In the genomic region with DNA sequence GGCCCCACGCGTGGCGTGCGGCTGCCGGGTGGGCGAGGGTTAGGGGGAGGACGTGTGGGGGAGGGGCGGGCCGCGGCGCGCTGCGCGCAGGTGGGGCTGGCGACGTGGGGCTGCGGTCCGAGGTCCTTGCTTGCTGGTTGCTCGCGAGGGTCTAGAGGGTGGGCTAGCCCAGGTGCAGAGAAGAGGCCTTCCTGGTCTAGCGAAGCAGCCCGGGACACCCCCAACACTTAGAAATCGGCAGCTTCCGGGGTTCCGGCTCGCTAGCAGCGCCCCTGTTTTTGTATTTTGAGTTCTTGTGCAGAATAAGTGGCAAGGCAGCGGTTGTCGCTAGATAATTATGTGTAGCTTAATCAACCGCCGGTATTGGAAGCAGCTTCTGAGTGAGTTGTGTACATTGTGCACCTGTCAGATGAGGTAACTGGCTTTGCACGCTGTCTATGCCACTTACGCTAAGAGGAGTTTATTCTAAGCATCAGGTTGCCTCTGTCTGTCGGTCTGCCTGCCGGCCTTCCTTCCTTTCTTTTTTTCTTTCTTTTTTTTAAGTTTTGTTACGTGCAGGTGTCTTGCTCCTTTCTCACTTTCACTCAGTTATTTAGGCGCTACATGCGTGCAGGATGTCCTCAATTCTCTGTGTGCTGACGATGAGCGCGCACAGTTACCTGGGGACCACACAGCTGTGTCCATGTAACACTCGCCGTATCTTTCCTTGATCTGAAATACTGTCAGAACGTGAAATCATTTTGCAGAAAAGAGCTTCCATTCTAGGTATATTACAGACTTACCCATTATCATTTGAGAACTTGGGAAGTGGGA, we compare ENCODE assay signal across 8 mouse cellular contexts. TPM values are rescaled to one million over a fixed set of nuclear protein-coding genes. Genes with fewer than 3 reads are reported as not detected.
DNase-seq lines count a peak whose midpoint lies in the region; ATAC-seq and TF ChIP-seq lines count a peak whose summit lies in the region.

No protein-coding gene starts in this region.

- H3K4me2 ChIP-seq in CH12.LX (ENCODE audit: insufficient read depth, low read depth, poor library complexity, severe bottlenecking): peak overlapping the region; percentile 88
- H3K4me2 ChIP-seq in embryonic facial prominence, embryonic 11.5 days (ENCODE audit: low read depth, low read length): peak overlapping the region; percentile 58

- peak; percentile 88 for ATAC-seq in embryonic facial prominence, embryonic 11.5 days (replicated peaks; ENCODE audit: insufficient number of reproducible peaks, low FRiP score, low TSS enrichment, low read depth)
- peak; percentile 22; the same call in 1 of the 2 replicates for ATAC-seq in megakaryocyte progenitor cell, adult 5-6 weeks (replicated peaks; ENCODE audit: poor library complexity)

- H3K27ac ChIP-seq in CH12.LX (ENCODE audit: insufficient read depth, low read depth): no peak overlapping the region
- 0 out of 2 replicates have a peak overlapping the region, but pooled peaks have one; percentile 9 for H3K27ac ChIP-seq in embryonic facial prominence, embryonic 11.5 days (replicated peaks; ENCODE audit: low read depth, low read length)

- peak overlapping the region; percentile 76 for H3K9ac ChIP-seq in CH12.LX (ENCODE audit: insufficient read depth, low read depth)
- peak overlapping the region; percentile 80 for H3K9ac ChIP-seq in embryonic facial prominence, embryonic 11.5 days (replicated peaks; ENCODE audit: low read length)

- in situ Hi-C loops in CH12.LX (cut with MboI; ENCODE audit: low pct_ligation_motif_present, low pct_unique_long_range_greater_than_20kb, low sequenced_read_pairs): no loop called here

- peaks cover 3 to 27% of the 10 kb centered on the region in 2 experiments for H3K4me1 ChIP-seq in CH12.LX (ENCODE audit: control insufficient read depth in 1 of 2, insufficient read depth in 2 of 2)
- no peaks in the 10 kb centered on the region for H3K4me1 ChIP-seq in embryonic facial prominence, embryonic 11.5 days (ENCODE audit: control insufficient read depth, insufficient read depth, low read length)

- TF ChIP-seq CTCF in CH12.LX (conservative IDR thresholded peaks at IDR 0.05 in 1 of 2, IDR thresholded peaks at IDR 0.05 in 1 of 2; ENCODE audit: low read depth in 2 of 2, low read length in 2 of 2): no peak

- H3K36me3 ChIP-seq in CH12.LX (replicated peaks in 1 of 2; ENCODE audit: control insufficient read depth in 1 of 2, insufficient read depth in 1 of 2, low read length in 1 of 2): peaks cover 16 to 32% of the 10 kb centered on the region in 2 experiments
- no peaks in the 10 kb centered on the region for H3K36me3 ChIP-seq in embryonic facial prominence, embryonic 11.5 days (replicated peaks; ENCODE audit: control insufficient read depth, insufficient read depth, low read depth, low read length)

- H3K9me3 ChIP-seq in CH12.LX (replicated peaks; ENCODE audit: low read length): no peaks in the 10 kb centered on the region
- H3K9me3 ChIP-seq in embryonic facial prominence, embryonic 11.5 days (replicated peaks; ENCODE audit: control insufficient read depth, low read length): no peaks in the 10 kb centered on the region

- 10% methylated on average over 42 of the region's 44 CpGs for WGBS in embryonic facial prominence, embryonic 11.5 days

- no peak for TF ChIP-seq EP300 in CH12.LX (IDR thresholded peaks at IDR 0.05; ENCODE audit: low read length)

- peaks cover 28% of the 10 kb centered on the region for H3K79me2 ChIP-seq in CH12.LX (replicated peaks; ENCODE audit: control insufficient read depth, extremely low read depth, insufficient read depth, poor library complexity, severe bottlenecking)

- DNase-seq in kidney, adult 9 months: peak; percentile 32
- DNase-seq in kidney, adult 8-10 months: no peak
- peak; percentile 20 for DNase-seq in CH12.LX (ENCODE audit: extremely low read depth)
- DNase-seq in embryonic facial prominence, embryonic 11.5 days (ENCODE audit: low spot score): no peak
- DNase-seq in induced T-regulatory cell, adult 2 months (ENCODE audit: low read depth): peak; percentile 71
- DNase-seq in urinary bladder, adult 2 months (ENCODE audit: low spot score): no peak
- no peak for DNase-seq in testis, postnatal 14 days (ENCODE audit: low spot score)

- peak overlapping the region; percentile 75 to 87 (median 83) for H3K4me3 ChIP-seq in CH12.LX (replicated peaks in 1 of 3; ENCODE audit: low read depth in 2 of 3, low read length in 2 of 3, poor library complexity in 1 of 3)
- peak overlapping the region; percentile 88 for H3K4me3 ChIP-seq in embryonic facial prominence, embryonic 11.5 days (ENCODE audit: low read depth, low read length)

- no peak for TF ChIP-seq POLR2A in CH12.LX (IDR thresholded peaks at IDR 0.05; ENCODE audit: low read depth, low read length)

- dilution Hi-C loops in CH12.LX (cut with MboI; ENCODE audit: extremely low pct_ligation_motif_present, extremely low pct_unique_long_range_greater_than_20kb, low sequenced_read_pairs): no loop called here

- H3K27me3 ChIP-seq in CH12.LX (replicated peaks): no peaks in the 10 kb centered on the region
- no peaks in the 10 kb centered on the region for H3K27me3 ChIP-seq in embryonic facial prominence, embryonic 11.5 days (ENCODE audit: control insufficient read depth, insufficient read depth, low read length)

- no peak for TF ChIP-seq RAD21 in CH12.LX (IDR thresholded peaks at IDR 0.05; ENCODE audit: low read depth, low read length)

TF ChIP-seq in CH12.LX, 34 proteins besides CTCF, POLR2A, EP300 and RAD21:
- TF ChIP-seq MYC (IDR thresholded peaks at IDR 0.05; ENCODE audit: low read depth, low read length): no peak
- TF ChIP-seq PAX5 (IDR thresholded peaks at IDR 0.05; ENCODE audit: low read length): no peak
- no peak for TF ChIP-seq NRF1 (IDR thresholded peaks at IDR 0.05; ENCODE audit: low read depth, low read length)
- TF ChIP-seq USF2 (conservative IDR thresholded peaks at IDR 0.05; ENCODE audit: low read depth, low read length): no peak
- no peak for TF ChIP-seq JUND (conservative IDR thresholded peaks at IDR 0.05; ENCODE audit: low read depth, low read length)
- TF ChIP-seq MAZ (IDR thresholded peaks at IDR 0.05; ENCODE audit: low read depth, low read length): no peak
- no peak for TF ChIP-seq TCF12 (IDR thresholded peaks at IDR 0.05; ENCODE audit: low read depth, low read length)
- 0 out of 2 replicates have a peak, but pooled peaks have one; percentile 12 for TF ChIP-seq ELF1 (IDR thresholded peaks at IDR 0.05; ENCODE audit: low read depth, low read length)
- TF ChIP-seq MXI1 (IDR thresholded peaks at IDR 0.05; ENCODE audit: low read depth, low read length): peak; percentile 10; the same call in 1 of the 2 replicates
- peak; percentile 22; the same call in 1 of the 2 replicates for TF ChIP-seq CHD2 (IDR thresholded peaks at IDR 0.05; ENCODE audit: low read length)
- TF ChIP-seq MEF2A (IDR thresholded peaks at IDR 0.05; ENCODE audit: borderline replicate concordance, low read depth, low read length): no peak
- no peak for TF ChIP-seq NELFE (IDR thresholded peaks at IDR 0.05; ENCODE audit: low read depth, low read length)
- no peak for TF ChIP-seq RCOR1 (conservative IDR thresholded peaks at IDR 0.05; ENCODE audit: low read depth, low read length)

RNA-seq across cellular contexts. Expression of gene Nfrkb, which starts 0.6 kb away (rescaled TPM):
- total RNA-seq in CH12.LX (2012; rRNA removed): 15.6 and 17.0 TPM in 2 replicates
- total RNA-seq in CH12.LX (2014; rRNA removed): 15.2 and 15.5 TPM in 2 replicates
- 20.1 and 22.0 TPM in 2 replicates for polyA plus RNA-seq in CH12.LX (2012; ENCODE audit: insufficient read length, low read depth)
- 17.1 and 20.4 TPM in 2 replicates for polyA plus RNA-seq in embryonic facial prominence, embryonic 11.5 days (2014; fragmentation: Nextera tagmentation; extraction: Ambion mirVana)
- 10.8 and 22.7 TPM in 2 replicates for total RNA-seq in megakaryocyte progenitor cell, adult 5-6 weeks (2015)
- total RNA-seq in megakaryocyte progenitor cell, adult 5-6 weeks (2017): 18.5 and 24.5 TPM in 2 replicates
- 17.6 and 17.8 TPM in 2 replicates for polyA plus RNA-seq in urinary bladder, adult 2 months (2012; rRNA removed)

Comparison
In these comparisons a context has a peak if more than half of its experiments do, and no peak if none do; other contexts are left out.
1. DNase-seq: peak in kidney, adult 9 months (single experiment), CH12.LX (single experiment) and induced T-regulatory cell, adult 2 months (single experiment); none in kidney, adult 8-10 months (0 of 2), embryonic facial prominence, embryonic 11.5 days (single experiment), urinary bladder, adult 2 months (single experiment) and testis, postnatal 14 days (single experiment).